Mouse (Mus musculus) liver, embryonic 14.5 days (tissue): ENCODE data around the gene Abca4.

Source experiments
- CTCF ChIP-seq: IDR thresholded peaks from 2 replicates; pipeline ENCODE4 v1.5.1; 2016; ENCODE audit warnings: antibody characterized with exemption, low read depth, control low read depth
- EP300 ChIP-seq: IDR thresholded peaks from 2 replicates; pipeline ENCODE4 v1.6.1; 2016; ENCODE audit warnings: antibody characterized with exemption, low read depth

GRCm38 (mm10) chr3:122033248-122033837 lies 10.9 kb upstream of the Abca4 start:
- TF ChIP-seq CTCF (no peak), EP300 (no peak)
